Mouse (Mus musculus) cerebellum, adult 2 months (tissue): Measurements from ENCODE around the gene Noct. TPM values are rescaled to one million over a fixed set of nuclear protein-coding genes. Genes with fewer than 3 reads are reported as not detected.
A peak's percentile ranks its signal among the peaks of the same experiment; 100 is the strongest.

Experiments used
- DNase-seq, 2 experiments: peaks; one replicate each; pipeline ENCODE4 v3.0.0; 2021
- H3K27ac ChIP-seq: fragments of 200-500 bp; 2 replicates; pipeline ENCODE4 v1.5.1; 2012; ENCODE audit warnings: low read length, control low read depth, inconsistent platforms; ENCODE audit not compliant: insufficient read depth
- H3K27me3 ChIP-seq: fragments of 200-500 bp; 2 replicates; pipeline ENCODE4 v1.6.1; 2012; ENCODE audit warnings: inconsistent platforms, mild to moderate bottlenecking, low read length, moderate library complexity; ENCODE audit not compliant: control insufficient read depth, insufficient read depth
- H3K4me1 ChIP-seq: fragments of 200-500 bp; 2 replicates; pipeline ENCODE4 v1.6.1; 2011; ENCODE audit warnings: low read length; ENCODE audit not compliant: control insufficient read depth, insufficient read depth
- H3K4me3 ChIP-seq: fragments of 200-500 bp; replicated peaks from 2 replicates; pipeline ENCODE3; 2011; ENCODE audit warnings: mild to moderate bottlenecking, low read depth, low read length, control low read depth; ENCODE audit not compliant: insufficient read depth
- CTCF ChIP-seq: fragments of 200-500 bp; IDR thresholded peaks from 2 replicates; pipeline ENCODE4 v1.5.1; 2011; ENCODE audit warnings: low read depth, mild to moderate bottlenecking, control low read depth, low read length, moderate library complexity, borderline replicate concordance; ENCODE audit not compliant: insufficient read depth
- POLR2A ChIP-seq: fragments of 200-500 bp; IDR thresholded peaks from 2 replicates; pipeline ENCODE4 v1.6.1; 2011; ENCODE audit warnings: low read length, control low read depth, borderline replicate concordance; ENCODE audit not compliant: insufficient read depth
- WGBS: fragments of 180-500 bp; shearing (Covaris S2); methylation state at CpG from one replicate; pipeline ENCODE4 v1.1.7; 2018; 5-methylcytosine and 5-hydroxymethylcytosine counted together
- polyA plus RNA-seq: library from polyadenylated mRNA; depleted of rRNA; stranded (reverse); fragments of >200 nt; gene quantifications from 2 replicates; pipeline ENCODE4 v1.2.3, GENCODE M21; 2012

The Noct gene
- polyA plus RNA-seq, 1 experiment = 27.8 TPM

- H3K4me1 ChIP-seq = no peaks in the 10 kb centered on the region; the same call in none of the 2 replicates
- no peak overlapping the region for H3K27ac ChIP-seq
- H3K27me3 ChIP-seq = no peaks in the 10 kb centered on the region
- H3K4me3 ChIP-seq = no peak overlapping the region
- DNase-seq = no peak
- no peak for TF ChIP-seq CTCF
- no peak for TF ChIP-seq POLR2A
- 84% methylated on average over 4 of the region's 4 CpGs for WGBS
These were observed 23.9 kb upstream of the Noct start for GRCm38 (mm10) chr3:51200311-51200710.

GRCm38 (mm10) chr3:51200894-51201293 is 23.4 kb upstream of the Noct start:
- H3K27ac ChIP-seq = no peak overlapping the region
- 94% methylated on average over 7 of the region's 7 CpGs for WGBS
- no peak overlapping the region for H3K4me3 ChIP-seq
- no peaks in the 10 kb centered on the region; the same call in none of the 2 replicates for H3K4me1 ChIP-seq
- no peaks in the 10 kb centered on the region for H3K27me3 ChIP-seq
- no peak for TF ChIP-seq CTCF
- TF ChIP-seq POLR2A = no peak
- DNase-seq = no peak

GRCm38 (mm10) chr3:51201986-51202385 is 22.3 kb upstream of the Noct start:
- TF ChIP-seq POLR2A = no peak
- TF ChIP-seq CTCF = no peak
- H3K27me3 ChIP-seq = no peaks in the 10 kb centered on the region
- H3K4me3 ChIP-seq = no peak overlapping the region
- DNase-seq = peak in 1 of 2 experiments; percentile 15
- no peaks in the 10 kb centered on the region; the same call in none of the 2 replicates for H3K4me1 ChIP-seq
- 26% methylated on average over 9 of the region's 9 CpGs for WGBS
- no peak overlapping the region for H3K27ac ChIP-seq

GRCm38 (mm10) chr3:51202491-51202987 is 21.7 kb upstream of the Noct start:
- no peaks in the 10 kb centered on the region; the same call in none of the 2 replicates for H3K4me1 ChIP-seq
- WGBS = 84% methylated on average over 8 of the region's 8 CpGs
- no peak for TF ChIP-seq CTCF
- no peak for TF ChIP-seq POLR2A
- no peaks in the 10 kb centered on the region for H3K27me3 ChIP-seq
- no peak overlapping the region for H3K27ac ChIP-seq
- no peak for DNase-seq
- no peak overlapping the region for H3K4me3 ChIP-seq

- 88% methylated on average over 6 of the region's 6 CpGs for WGBS
These were observed 20.3 kb upstream of the Noct start for GRCm38 (mm10) chr3:51203906-51204305.

GRCm38 (mm10) chr3:51204441-51204840 is 19.8 kb upstream of the Noct start:
- Histone ChIP-seq H3K27me3 (no peaks in the 10 kb centered on the region), H3K27ac (no peak overlapping the region), H3K4me3 (no peak overlapping the region), H3K4me1 (no peaks in the 10 kb centered on the region; the same call in none of the 2 replicates)
- 91% methylated on average over 5 of the region's 5 CpGs for WGBS
- no peak for DNase-seq
- TF ChIP-seq POLR2A = no peak
- TF ChIP-seq CTCF = no peak

More at GRCm38 (mm10) chr3:51203906-51204305, 20.3 kb upstream of the Noct start:
- TF ChIP-seq POLR2A = no peak
- no peak for TF ChIP-seq CTCF
- no peaks in the 10 kb centered on the region; the same call in none of the 2 replicates for H3K4me1 ChIP-seq
- no peak overlapping the region for H3K27ac ChIP-seq
- no peak overlapping the region for H3K4me3 ChIP-seq
- H3K27me3 ChIP-seq = no peaks in the 10 kb centered on the region
- no peak for DNase-seq

GRCm38 (mm10) chr3:51204897-51205296 is 19.4 kb upstream of the Noct start:
- no peak for DNase-seq
- TF ChIP-seq CTCF (no peak), POLR2A (no peak)
- no peaks in the 10 kb centered on the region for H3K27me3 ChIP-seq
- no peak overlapping the region for H3K4me3 ChIP-seq
- no peak overlapping the region for H3K27ac ChIP-seq
- 88% methylated on average over 14 of the region's 14 CpGs for WGBS
- H3K4me1 ChIP-seq = no peaks in the 10 kb centered on the region; the same call in none of the 2 replicates

- no peaks in the 10 kb centered on the region; the same call in none of the 2 replicates for H3K4me1 ChIP-seq
- TF ChIP-seq CTCF (no peak), POLR2A (no peak)
- no peak overlapping the region for H3K4me3 ChIP-seq
- no peak for DNase-seq
- H3K27ac ChIP-seq = no peak overlapping the region
- WGBS = 88% methylated on average over 7 of the region's 7 CpGs
- H3K27me3 ChIP-seq = no peaks in the 10 kb centered on the region
These were observed 17.7 kb upstream of the Noct start for GRCm38 (mm10) chr3:51206521-51206920.
